27 mouse cellular contexts compared by ENCODE assay signal in the genomic region with DNA sequence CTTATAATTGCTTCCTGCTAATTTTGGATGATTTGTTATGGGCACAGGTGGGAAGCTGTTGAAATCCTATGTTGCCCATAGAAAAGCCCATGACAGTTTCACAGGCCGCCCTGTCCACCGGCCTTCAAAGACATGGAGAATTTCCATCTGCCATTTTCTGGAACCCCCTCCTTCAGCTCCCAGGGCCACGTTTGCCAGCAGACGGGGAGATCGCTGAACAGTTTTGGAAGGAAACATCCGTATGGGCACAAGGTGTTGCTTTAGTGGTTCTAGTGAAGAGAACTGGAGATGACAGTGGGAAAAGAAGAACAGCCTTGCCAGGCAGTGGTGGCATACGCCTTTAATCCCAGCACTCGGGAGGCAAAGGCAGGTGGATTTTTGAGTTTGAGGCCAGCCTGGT.
"Had no signal": no experiment of that assay in that cellular context is flagged by ENCODE, and none has a peak within 500 bp of the region (broad histone marks: within the 10 kb centered on the region; RNA-seq: fewer than 3 reads in every experiment).

No protein-coding gene starts in this region.

- DNase-seq: left cerebral cortex, postnatal 4 days; liver; liver, embryonic 13.5 days; liver, postnatal 0 days; lung, adult 18-20 months; lung, adult 2 months; lung, embryonic 14.5 days; lung, postnatal 10 days; lung, postnatal 14 days; lung, postnatal 36 days; lung, postnatal 4 days; midbrain, embryonic 14.5 days had no signal

- H3K4me1 ChIP-seq: limb, embryonic 10.5 days; limb, embryonic 12.5 days; limb, embryonic 13.5 days; limb, embryonic 15.5 days; liver, embryonic 12.5 days; liver, embryonic 13.5 days; liver, embryonic 15.5 days; lung, embryonic 15.5 days; megakaryocyte, embryonic 14.5 days; midbrain, embryonic 10.5 days; midbrain, embryonic 12.5 days; midbrain, embryonic 13.5 days; midbrain, embryonic 15.5 days had no signal

- H3K27ac ChIP-seq: limb, embryonic 10.5 days; limb, embryonic 12.5 days; limb, embryonic 13.5 days; limb, embryonic 15.5 days; liver, embryonic 12.5 days; liver, embryonic 13.5 days; liver, embryonic 14.5 days; liver, embryonic 15.5 days; lung, embryonic 15.5 days; macrophage; midbrain, embryonic 10.5 days; midbrain, embryonic 12.5 days; midbrain, embryonic 13.5 days; midbrain, embryonic 15.5 days had no signal

- H3K4me3 ChIP-seq: limb, embryonic 10.5 days; limb, embryonic 12.5 days; limb, embryonic 13.5 days; limb, embryonic 15.5 days; liver, embryonic 12.5 days; liver, embryonic 13.5 days; liver, embryonic 15.5 days; lung, embryonic 15.5 days; megakaryocyte, embryonic 14.5 days; midbrain, embryonic 10.5 days; midbrain, embryonic 12.5 days; midbrain, embryonic 13.5 days; midbrain, embryonic 15.5 days; myocyte had no signal

- H3K36me3 ChIP-seq: limb, embryonic 10.5 days; limb, embryonic 12.5 days; limb, embryonic 13.5 days; limb, embryonic 15.5 days; liver, embryonic 12.5 days; liver, embryonic 13.5 days; liver, embryonic 15.5 days; lung, embryonic 15.5 days; midbrain, embryonic 10.5 days; midbrain, embryonic 12.5 days; midbrain, embryonic 13.5 days; midbrain, embryonic 15.5 days had no signal

- H3K27me3 ChIP-seq: limb, embryonic 12.5 days; limb, embryonic 13.5 days; limb, embryonic 15.5 days; liver, embryonic 13.5 days; liver, embryonic 15.5 days; lung, embryonic 15.5 days; midbrain, embryonic 12.5 days; midbrain, embryonic 13.5 days; midbrain, embryonic 15.5 days had no signal

- H3K9me3 ChIP-seq: limb, embryonic 10.5 days; limb, embryonic 15.5 days; liver, embryonic 13.5 days; liver, embryonic 15.5 days; lung, embryonic 15.5 days; midbrain, embryonic 15.5 days had no signal
